Mouse (Mus musculus): ENCODE data around the gene Chac1. TPM values are rescaled to one million over a fixed set of nuclear protein-coding genes. Genes with fewer than 3 reads are reported as not detected.

The Chac1 gene
- polyA plus RNA-seq, 1 experiment from 2014 or later: 11.2 TPM

- Histone ChIP-seq H3K36me3 (ENCODE audit: control insufficient read depth, insufficient read depth, low read length) (peaks cover 58% of the 10 kb centered on the region), H3K4me3 (ENCODE audit: low read depth, low read length) (no peak overlapping the region), H3K27ac (ENCODE audit: low read depth, low read length) (no peak overlapping the region), H3K27me3 (ENCODE audit: control insufficient read depth, insufficient read depth, low read length) (no peaks in the 10 kb centered on the region), H3K9ac (replicated peaks; ENCODE audit: low read depth, low read length) (no peak overlapping the region), H3K4me2 (ENCODE audit: low read depth, low read length) (no peak overlapping the region), H3K4me1 (ENCODE audit: control insufficient read depth, insufficient read depth, low read length) (no peaks in the 10 kb centered on the region), H3K9me3 (ENCODE audit: control insufficient read depth, low read length) (no peaks in the 10 kb centered on the region)
- 84% methylated on average over 3 of the region's 3 CpGs for WGBS
- no peak for ATAC-seq (ENCODE audit: low read depth)
Observed at GRCm38 (mm10) chr2:119379455-119379854, 28.4 kb downstream of the Chac1 start.

GRCm38 (mm10) chr2:119388266-119388665, 37.2 kb downstream of the Chac1 start:
- no peak for ATAC-seq (ENCODE audit: low read depth)
- Histone ChIP-seq H3K27me3 (ENCODE audit: control insufficient read depth, insufficient read depth, low read length) (no peaks in the 10 kb centered on the region), H3K4me1 (ENCODE audit: control insufficient read depth, insufficient read depth, low read length) (no peaks in the 10 kb centered on the region), H3K36me3 (ENCODE audit: control insufficient read depth, insufficient read depth, low read length) (peaks cover 9% of the 10 kb centered on the region; the same call in 1 of the 2 replicates), H3K9ac (replicated peaks; ENCODE audit: low read depth, low read length) (no peak overlapping the region), H3K4me3 (ENCODE audit: low read depth, low read length) (no peak overlapping the region), H3K9me3 (ENCODE audit: control insufficient read depth, low read length) (no peaks in the 10 kb centered on the region), H3K4me2 (ENCODE audit: low read depth, low read length) (no peak overlapping the region), H3K27ac (ENCODE audit: low read depth, low read length) (no peak overlapping the region)
- WGBS: 92% methylated on average over 1 of the region's 1 CpGs

- H3K36me3 ChIP-seq (ENCODE audit: control insufficient read depth, insufficient read depth, low read length): peaks cover 9% of the 10 kb centered on the region; the same call in 1 of the 2 replicates
- H3K27me3 ChIP-seq (ENCODE audit: control insufficient read depth, insufficient read depth, low read length): no peaks in the 10 kb centered on the region
- no peaks in the 10 kb centered on the region for H3K4me1 ChIP-seq (ENCODE audit: control insufficient read depth, insufficient read depth, low read length)
- no peak overlapping the region for H3K4me3 ChIP-seq (ENCODE audit: low read depth, low read length)
- H3K27ac ChIP-seq (ENCODE audit: low read depth, low read length): no peak overlapping the region
- no peak for ATAC-seq (ENCODE audit: low read depth)
- 94% methylated on average over 4 of the region's 4 CpGs for WGBS
- H3K9me3 ChIP-seq (ENCODE audit: control insufficient read depth, low read length): no peaks in the 10 kb centered on the region
- H3K4me2 ChIP-seq (ENCODE audit: low read depth, low read length): no peak overlapping the region
- H3K9ac ChIP-seq (replicated peaks; ENCODE audit: low read depth, low read length): no peak overlapping the region
Observed at GRCm38 (mm10) chr2:119389992-119390391, 39.0 kb downstream of the Chac1 start.

DNA sequence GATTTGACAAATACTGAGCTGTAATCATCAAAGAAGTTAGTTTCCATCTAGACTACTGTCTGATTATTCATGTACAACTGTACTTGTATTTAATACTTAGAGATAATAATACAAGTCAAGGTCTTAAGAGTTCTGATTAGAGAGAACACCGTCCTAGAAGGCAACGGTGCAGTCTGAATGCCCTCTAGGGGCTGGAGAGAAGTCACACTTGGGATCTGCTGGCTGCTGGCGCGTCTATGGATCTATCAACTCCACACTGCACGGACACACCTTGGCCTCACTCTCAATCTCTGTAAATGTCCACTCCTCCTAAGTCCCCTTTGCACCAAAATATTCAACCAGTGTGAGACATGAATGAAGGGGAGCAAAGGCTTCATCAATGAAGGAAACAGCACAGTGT, 47.2 kb downstream of the Chac1 start:
- Histone ChIP-seq H3K4me2 (ENCODE audit: low read depth, low read length) (no peak overlapping the region), H3K9me3 (ENCODE audit: control insufficient read depth, low read length) (no peaks in the 10 kb centered on the region), H3K36me3 (ENCODE audit: control insufficient read depth, insufficient read depth, low read length) (peaks cover 16% of the 10 kb centered on the region), H3K4me1 (ENCODE audit: control insufficient read depth, insufficient read depth, low read length) (no peaks in the 10 kb centered on the region), H3K27me3 (ENCODE audit: control insufficient read depth, insufficient read depth, low read length) (no peaks in the 10 kb centered on the region), H3K27ac (ENCODE audit: low read depth, low read length) (no peak overlapping the region), H3K9ac (replicated peaks; ENCODE audit: low read depth, low read length) (no peak overlapping the region), H3K4me3 (ENCODE audit: low read depth, low read length) (no peak overlapping the region)
- 96% methylated on average over 5 of the region's 5 CpGs for WGBS
- ATAC-seq (ENCODE audit: low read depth): no peak

DNA sequence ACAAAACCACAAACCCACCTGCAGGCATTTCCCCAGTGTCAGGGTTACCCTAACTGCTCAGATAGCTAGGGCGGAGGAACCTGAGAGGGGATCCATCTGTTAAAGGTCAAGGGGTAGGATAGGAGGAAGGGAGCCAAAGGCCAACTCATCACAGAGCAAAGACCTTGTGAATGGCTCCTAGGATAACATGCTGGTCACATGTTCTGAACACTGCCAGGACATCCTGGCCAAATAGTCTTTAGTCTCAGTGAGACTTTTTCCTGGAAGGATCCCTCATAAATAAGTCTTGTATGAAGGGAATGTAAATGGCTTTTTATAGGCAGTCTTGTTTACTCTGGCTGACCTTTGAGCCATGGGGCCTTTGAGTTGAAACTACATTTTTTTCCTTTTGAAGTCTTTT, 47.6 kb downstream of the Chac1 start:
- H3K9me3 ChIP-seq (ENCODE audit: control insufficient read depth, low read length): no peaks in the 10 kb centered on the region
- WGBS: 94% methylated on average over 1 of the region's 1 CpGs
- no peak overlapping the region for H3K4me3 ChIP-seq (ENCODE audit: low read depth, low read length)
- H3K36me3 ChIP-seq (ENCODE audit: control insufficient read depth, insufficient read depth, low read length): peaks cover 16% of the 10 kb centered on the region
- no peaks in the 10 kb centered on the region for H3K27me3 ChIP-seq (ENCODE audit: control insufficient read depth, insufficient read depth, low read length)
- H3K4me1 ChIP-seq (ENCODE audit: control insufficient read depth, insufficient read depth, low read length): no peaks in the 10 kb centered on the region
- H3K27ac ChIP-seq (ENCODE audit: low read depth, low read length): no peak overlapping the region
- H3K4me2 ChIP-seq (ENCODE audit: low read depth, low read length): no peak overlapping the region
- no peak for ATAC-seq (ENCODE audit: low read depth)
- no peak overlapping the region for H3K9ac ChIP-seq (replicated peaks; ENCODE audit: low read depth, low read length)

DNA sequence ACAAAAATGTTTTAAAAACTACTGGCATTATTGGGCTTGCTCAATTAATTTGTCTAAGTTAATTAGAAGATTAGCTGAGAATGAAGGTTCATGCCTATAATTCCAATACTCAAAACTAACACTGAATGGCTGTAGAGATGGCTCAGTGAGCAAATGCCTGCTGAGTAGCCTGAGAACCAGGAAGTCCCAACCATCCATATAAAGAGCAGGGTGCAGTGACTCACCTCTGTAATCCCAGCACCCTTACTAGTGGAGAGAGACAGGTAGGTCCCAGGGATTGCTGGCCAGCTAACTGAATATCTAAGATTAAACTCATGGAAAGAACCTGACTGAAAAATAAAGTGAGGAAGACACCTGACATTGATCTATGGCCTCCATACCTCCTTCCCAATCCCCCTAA, 48.3 kb downstream of the Chac1 start:
- ATAC-seq (ENCODE audit: low read depth): no peak
- no peak overlapping the region for H3K27ac ChIP-seq (ENCODE audit: low read depth, low read length)

More for the DNA sequence above, 48.3 kb downstream of the Chac1 start:
- no peak overlapping the region for H3K4me3 ChIP-seq (ENCODE audit: low read depth, low read length)
- H3K36me3 ChIP-seq (ENCODE audit: control insufficient read depth, insufficient read depth, low read length): peaks cover 16% of the 10 kb centered on the region
- no peaks in the 10 kb centered on the region for H3K9me3 ChIP-seq (ENCODE audit: control insufficient read depth, low read length)
- H3K4me2 ChIP-seq (ENCODE audit: low read depth, low read length): no peak overlapping the region
- no peaks in the 10 kb centered on the region for H3K4me1 ChIP-seq (ENCODE audit: control insufficient read depth, insufficient read depth, low read length)
- H3K9ac ChIP-seq (replicated peaks; ENCODE audit: low read depth, low read length): no peak overlapping the region
- no peaks in the 10 kb centered on the region for H3K27me3 ChIP-seq (ENCODE audit: control insufficient read depth, insufficient read depth, low read length)

Other genes starting within 250 kb of the Chac1 start
- 3.7 and 7.5 TPM in 2 replicates for gene Rad51, start 238.4 kb upstream of the Chac1 start, polyA plus RNA-seq (2014; fragmentation: Nextera tagmentation; extraction: Ambion mirVana)
- gene Rmdn3, start 194.2 kb upstream of the Chac1 start, polyA plus RNA-seq (2014; fragmentation: Nextera tagmentation; extraction: Ambion mirVana): 44.6 and 46.4 TPM in 2 replicates
- 1.6 and 1.8 TPM in 2 replicates for gene Gchfr, start 183.5 kb upstream of the Chac1 start, polyA plus RNA-seq (2014; fragmentation: Nextera tagmentation; extraction: Ambion mirVana)
- 0.36 and 0.78 TPM in 2 replicates for gene Gm14137, start 176.7 kb upstream of the Chac1 start, polyA plus RNA-seq (2014; fragmentation: Nextera tagmentation; extraction: Ambion mirVana)
- 57.9 and 62.4 TPM in 2 replicates for gene Zfyve19, start 142.6 kb upstream of the Chac1 start, polyA plus RNA-seq (2014; fragmentation: Nextera tagmentation; extraction: Ambion mirVana)
- gene Dnajc17, start 142.4 kb upstream of the Chac1 start, polyA plus RNA-seq (2014; fragmentation: Nextera tagmentation; extraction: Ambion mirVana): 22.5 and 24.0 TPM in 2 replicates
- not detected in 2 replicates for gene Ppp1r14d, start 121.3 kb upstream of the Chac1 start, polyA plus RNA-seq (2014; fragmentation: Nextera tagmentation; extraction: Ambion mirVana)
- 0.61 and 0.68 TPM in 2 replicates for gene Spint1, start 113.9 kb upstream of the Chac1 start, polyA plus RNA-seq (2014; fragmentation: Nextera tagmentation; extraction: Ambion mirVana)
- gene Rhov, start 80.0 kb upstream of the Chac1 start, polyA plus RNA-seq (2014; fragmentation: Nextera tagmentation; extraction: Ambion mirVana): 24.6 and 31.9 TPM in 2 replicates
- 14.8 and 19.7 TPM in 2 replicates for gene Vps18, start 62.5 kb upstream of the Chac1 start, polyA plus RNA-seq (2014; fragmentation: Nextera tagmentation; extraction: Ambion mirVana)
- 2.1 and 2.7 TPM in 2 replicates for gene Dll4, start 25.4 kb upstream of the Chac1 start, polyA plus RNA-seq (2014; fragmentation: Nextera tagmentation; extraction: Ambion mirVana)
- 5.0 and 5.9 TPM in 2 replicates for gene Ino80, start 126.5 kb downstream of the Chac1 start, polyA plus RNA-seq (2014; fragmentation: Nextera tagmentation; extraction: Ambion mirVana)
- 0.62 and 1.0 TPM in 2 replicates for gene Exd1, start 196.4 kb downstream of the Chac1 start, polyA plus RNA-seq (2014; fragmentation: Nextera tagmentation; extraction: Ambion mirVana)
- 52.6 and 67.9 TPM in 2 replicates for gene Chp1, start 196.5 kb downstream of the Chac1 start, polyA plus RNA-seq (2014; fragmentation: Nextera tagmentation; extraction: Ambion mirVana)